Mouse (Mus musculus) liver, postnatal 0 days (tissue): ENCODE data around the gene Aadacl3.

ENCODE experiments used
- CTCF ChIP-seq: sonication (generic); IDR thresholded peaks from 2 replicates; pipeline ENCODE4 v1.5.1; 2016; ENCODE audit warnings: antibody characterized with exemption, low read depth
- EP300 ChIP-seq: IDR thresholded peaks from 2 replicates; pipeline ENCODE4 v1.6.1; 2016; ENCODE audit warnings: antibody characterized with exemption, low read depth, mild to moderate bottlenecking

DNA sequence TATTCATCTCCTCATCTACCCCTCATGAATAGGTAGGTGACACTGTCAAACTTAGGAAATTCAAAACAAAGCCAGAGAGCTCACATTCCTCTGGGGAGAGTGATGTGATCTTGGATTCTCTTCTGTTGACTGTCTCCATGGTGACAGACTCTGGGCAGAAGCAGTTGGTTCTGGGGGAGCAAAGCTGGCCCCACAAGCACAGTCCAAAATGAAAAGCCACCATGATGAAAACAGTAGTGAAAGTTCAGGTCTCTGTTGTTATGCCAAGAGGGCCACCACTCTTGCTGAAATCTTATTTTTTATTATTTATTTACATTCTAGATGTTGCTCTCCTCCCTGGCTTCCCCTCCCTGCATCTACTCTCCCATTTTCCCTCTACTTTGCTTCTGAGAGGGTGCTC lies 24.9 kb downstream of the Aadacl3 start, which contains the start of gene 1700012P22Rik:
- no peak for TF ChIP-seq CTCF
- no peak for TF ChIP-seq EP300
